Mouse (Mus musculus) cerebellum, postnatal 36 days (tissue): Measurements from ENCODE around the gene Eng.
A peak's percentile ranks its signal among the peaks of the same experiment; 100 is the strongest.

Source experiments
- DNase-seq, 2 experiments: peaks; one replicate each; pipeline ENCODE4 v3.0.0; 2021 to 2022; ENCODE audit warnings: mixed read lengths in 2 of 2

The Eng gene

GRCm38 (mm10) chr2:32624111-32624748, 22.2 kb upstream of the Eng start:
- DNase-seq, result no peak

- peak; percentile 88 to 91 for DNase-seq
These were observed 21.1 kb upstream of the Eng start for GRCm38 (mm10) chr2:32625212-32625872.

GRCm38 (mm10) chr2:32625873-32626694, 20.3 kb upstream of the Eng start:
- DNase-seq, result peak; percentile 80 to 82

GRCm38 (mm10) chr2:32627266-32628043, 18.9 kb upstream of the Eng start:
- DNase-seq, result no peak

GRCm38 (mm10) chr2:32628044-32628550, 18.3 kb upstream of the Eng start:
- DNase-seq, result no peak

GRCm38 (mm10) chr2:32628729-32629128, 17.7 kb upstream of the Eng start:
- peak; percentile 62 for DNase-seq

- DNase-seq, result no peak
These were observed 17.0 kb upstream of the Eng start for GRCm38 (mm10) chr2:32629276-32629976.

- no peak for DNase-seq
These were observed 16.4 kb upstream of the Eng start for GRCm38 (mm10) chr2:32630036-32630435.

GRCm38 (mm10) chr2:32631046-32631445, 15.3 kb upstream of the Eng start:
- no peak for DNase-seq

GRCm38 (mm10) chr2:32631737-32632394, 14.5 kb upstream of the Eng start:
- peak; percentile 76 to 79 for DNase-seq

- no peak for DNase-seq
These were observed 12.7 kb upstream of the Eng start for GRCm38 (mm10) chr2:32633660-32634059.

GRCm38 (mm10) chr2:32634277-32635105, 11.9 kb upstream of the Eng start:
- no peak for DNase-seq

- DNase-seq, result no peak
These were observed 9.8 kb upstream of the Eng start for GRCm38 (mm10) chr2:32636617-32637016.

GRCm38 (mm10) chr2:32637778-32638281, 8.6 kb upstream of the Eng start:
- DNase-seq, result no peak

- no peak for DNase-seq
These were observed 6.8 kb upstream of the Eng start for GRCm38 (mm10) chr2:32639632-32640031.

GRCm38 (mm10) chr2:32640550-32641051, 5.8 kb upstream of the Eng start:
- DNase-seq, result no peak

- DNase-seq, result no peak
These were observed 4.6 kb upstream of the Eng start for GRCm38 (mm10) chr2:32641810-32642209.

GRCm38 (mm10) chr2:32642813-32643212, 3.6 kb upstream of the Eng start:
- no peak for DNase-seq

- DNase-seq, result no peak
These were observed 2.3 kb upstream of the Eng start for GRCm38 (mm10) chr2:32644083-32644482.
